Mouse (Mus musculus): ENCODE measurements around the gene B3gnt3. TPM values are rescaled to one million over a fixed set of nuclear protein-coding genes. Genes with fewer than 3 reads are reported as not detected.
A peak's percentile ranks its signal among the peaks of the same experiment; 100 is the strongest.
"Not testable (repeated sequence)": the region's sequence is repeated elsewhere in the genome, so short reads cannot be mapped to it uniquely, and the experiment has no call there.

B3gnt3 gene
- total RNA-seq (2021), result under 1 TPM; 0.42 to 0.47 TPM

DNA sequence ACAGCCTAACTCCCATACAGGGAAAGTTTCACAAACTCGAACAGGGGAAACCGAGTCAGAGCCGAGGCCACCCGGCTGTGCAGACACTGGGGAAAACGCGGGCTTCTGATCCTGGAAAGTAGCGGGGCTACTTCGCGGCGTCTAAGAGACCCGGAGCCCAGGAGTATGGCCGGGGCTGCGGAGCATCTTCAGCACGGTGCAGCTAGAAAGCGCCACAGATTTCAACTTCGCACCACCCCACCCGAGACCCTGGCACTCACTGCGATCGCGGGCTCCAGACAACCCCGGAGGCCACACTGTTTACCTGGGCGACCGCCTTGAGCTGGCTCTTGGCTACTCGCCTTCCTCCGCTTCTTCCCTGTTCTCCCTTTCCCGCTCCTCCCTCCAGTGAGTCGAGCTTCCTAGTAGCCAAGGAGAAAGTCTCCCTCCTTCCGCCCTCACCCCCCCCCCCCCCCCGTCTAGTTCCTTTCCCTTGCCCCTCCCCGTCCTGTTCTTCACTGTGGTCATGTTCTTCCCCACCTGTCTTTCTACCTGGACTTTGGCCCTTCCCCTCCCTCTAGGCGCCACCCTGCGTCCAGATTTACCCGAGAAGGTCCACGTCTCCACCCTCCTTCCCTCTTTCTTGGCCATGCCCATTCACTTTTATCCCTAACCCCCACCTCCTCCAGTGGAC is at the start of gene B3gnt3:
B3gnt3 (minus strand) TSS at position 376 of the 673 bp plus-strand sequence.
- DNase-seq (ENCODE audit: extremely low spot score in 1 of 2, low spot score in 1 of 2), result no peak

DNA sequence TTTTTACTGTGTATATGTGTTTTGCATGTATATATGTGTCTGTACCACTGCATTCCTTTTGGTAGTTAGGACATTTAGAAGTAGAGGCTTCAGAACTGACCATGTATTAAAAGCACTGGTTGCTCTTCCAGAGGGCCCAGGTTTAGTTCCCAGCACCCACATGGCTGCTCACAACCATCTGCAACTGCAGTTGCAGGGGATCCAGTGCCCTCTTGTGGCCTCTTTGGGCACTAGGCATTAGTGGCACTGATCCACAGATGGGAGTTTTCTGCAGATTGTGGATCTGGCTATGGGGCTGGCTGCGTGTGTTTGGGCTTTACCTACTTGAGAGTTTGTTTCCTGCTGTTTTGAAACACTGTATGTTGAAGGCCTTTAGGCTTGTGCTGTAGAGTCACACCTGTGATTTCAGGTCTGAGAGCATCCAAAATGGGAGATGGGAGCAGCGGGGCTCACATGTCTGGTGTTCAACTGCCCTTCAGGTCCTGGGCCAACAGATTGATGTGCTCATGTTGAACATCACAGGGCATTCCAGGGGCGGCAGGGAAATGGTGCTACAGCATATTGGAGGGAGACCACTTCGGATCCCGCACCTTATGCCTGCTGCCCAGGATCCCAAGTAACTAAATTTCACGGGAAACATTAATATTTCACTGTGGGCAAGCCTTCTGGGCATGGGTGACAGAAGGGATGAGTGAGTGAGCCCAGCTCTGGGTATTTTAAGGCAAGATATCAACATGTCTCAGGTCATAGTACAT is 47.9 kb upstream of the B3gnt3 start:
- not testable (repeated sequence) for DNase-seq (ENCODE audit: extremely low spot score in 1 of 2, low spot score in 1 of 2)

DNA sequence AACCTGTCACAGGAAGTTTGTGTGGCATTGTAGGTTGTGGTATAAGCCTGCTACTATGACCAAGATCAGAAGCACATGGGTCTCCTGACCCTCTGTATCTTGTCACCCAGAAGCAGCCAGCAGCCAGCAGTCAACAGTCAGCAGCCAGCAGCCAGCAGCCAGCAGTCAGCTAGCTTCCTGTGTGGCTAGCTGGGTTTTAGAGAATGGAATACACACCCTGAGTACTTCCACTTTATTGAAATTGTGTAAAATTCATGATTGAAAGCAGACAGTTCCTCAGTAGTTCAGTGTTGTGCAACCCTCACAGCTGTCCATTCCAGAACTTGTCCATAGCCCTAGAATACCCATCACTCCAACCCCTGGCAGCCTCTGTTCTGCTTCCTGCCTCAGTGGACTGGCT is 45.5 kb upstream of the B3gnt3 start:
- DNase-seq (ENCODE audit: extremely low spot score in 1 of 2, low spot score in 1 of 2), result not testable (repeated sequence)

DNA sequence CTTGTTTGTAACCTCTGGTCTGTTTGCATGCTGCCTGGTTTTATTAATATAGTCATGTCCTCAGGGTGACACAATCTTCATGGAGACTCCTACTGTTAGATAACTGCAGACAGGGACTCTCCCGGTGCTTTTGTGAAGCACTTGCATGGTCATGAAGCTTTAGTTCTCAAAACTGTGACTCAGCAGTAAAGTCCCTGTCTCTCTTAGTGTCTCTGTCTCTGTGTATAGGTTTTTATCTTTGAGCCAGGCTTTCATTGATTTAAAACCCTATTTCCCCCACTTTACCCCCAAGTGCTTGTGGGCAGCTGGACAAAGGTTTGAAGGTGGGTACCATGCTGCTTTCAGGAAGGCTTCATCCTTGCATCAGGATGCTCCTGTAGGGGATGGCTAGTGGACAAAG is 43.7 kb upstream of the B3gnt3 start:
- DNase-seq (ENCODE audit: extremely low spot score in 1 of 2, low spot score in 1 of 2), result no peak

DNA sequence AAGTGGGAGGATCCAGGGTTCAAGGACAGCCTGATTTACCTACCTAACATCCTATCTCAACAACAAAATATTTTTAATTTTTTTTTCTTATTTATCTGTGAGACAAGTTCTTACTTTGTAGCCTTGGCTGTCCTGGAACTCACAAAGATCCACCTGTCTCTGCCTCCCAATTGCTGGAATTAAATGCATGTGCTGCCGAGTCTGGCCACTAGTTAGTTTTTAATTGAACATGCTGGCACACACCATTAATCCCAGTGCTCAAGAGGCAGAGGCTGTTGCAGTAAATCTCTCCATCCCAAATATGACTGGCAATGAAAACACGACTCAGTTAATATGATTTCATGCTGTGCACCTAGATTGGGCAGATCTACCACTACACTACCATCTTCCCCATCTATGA is 41.2 kb upstream of the B3gnt3 start:
- no peak for DNase-seq (ENCODE audit: extremely low spot score in 1 of 2, low spot score in 1 of 2)

DNA sequence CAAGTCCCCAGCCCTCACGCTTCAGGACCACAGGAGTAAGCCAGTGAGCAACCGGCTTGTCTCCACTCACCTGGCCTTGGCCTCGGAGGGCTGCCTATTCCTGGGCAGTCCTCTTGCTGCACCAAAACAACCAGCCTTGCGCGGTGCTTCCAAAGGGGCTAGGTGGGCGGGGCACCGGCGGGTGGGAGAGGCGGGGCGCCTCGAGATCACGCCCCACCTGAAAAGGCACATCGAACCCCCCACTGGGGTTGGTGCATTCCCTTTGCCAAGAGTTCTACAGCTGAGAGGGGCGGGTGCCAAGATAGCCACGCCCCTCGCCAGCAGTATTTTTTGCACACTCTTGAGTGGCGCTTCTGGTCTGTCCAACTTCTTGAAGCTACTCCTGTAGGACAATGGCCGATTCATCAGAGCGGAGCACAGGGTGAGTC is 40.1 kb upstream of the B3gnt3 start:
- no peak for DNase-seq (ENCODE audit: extremely low spot score in 1 of 2, low spot score in 1 of 2)

DNA sequence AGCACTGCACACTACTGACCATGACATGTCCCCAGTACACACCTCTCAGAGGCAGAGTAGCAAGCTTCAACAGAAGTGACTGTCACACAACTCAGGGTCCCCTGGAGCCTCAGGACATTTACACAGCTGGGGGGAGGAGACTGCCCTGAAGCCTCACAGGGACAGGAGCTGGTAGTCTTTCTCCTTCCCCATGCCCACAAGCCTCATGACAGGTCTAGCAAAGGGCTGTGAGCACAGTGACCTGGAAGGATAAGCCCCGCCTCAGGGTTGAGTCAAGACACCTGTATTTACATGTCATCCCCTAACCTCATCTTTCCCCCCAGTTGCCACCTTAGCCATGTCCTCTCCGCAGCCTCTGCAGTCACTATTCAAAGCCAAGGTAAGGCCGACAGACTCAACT is 39.6 kb upstream of the B3gnt3 start:
- no peak for DNase-seq (ENCODE audit: extremely low spot score in 1 of 2, low spot score in 1 of 2)

DNA sequence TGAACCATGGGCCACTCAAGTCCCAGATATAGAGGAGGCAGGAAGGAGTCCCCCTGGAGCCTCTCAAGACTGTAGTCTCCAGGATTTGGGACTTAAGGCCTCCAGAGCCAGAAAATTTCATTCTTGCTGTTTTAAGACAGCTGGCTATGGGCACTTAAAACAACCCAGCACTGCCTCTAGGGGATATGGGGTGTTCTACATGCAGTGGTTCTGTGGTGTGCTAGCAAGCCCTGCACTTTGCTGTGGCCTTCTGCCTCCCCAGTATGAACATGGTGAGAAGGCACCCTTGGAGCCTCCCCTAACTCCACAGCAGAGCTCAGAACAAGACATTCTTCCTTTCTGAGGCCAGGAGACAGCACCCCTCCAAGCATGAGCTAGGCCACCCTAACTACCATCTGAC is 36.7 kb upstream of the B3gnt3 start:
- DNase-seq (ENCODE audit: extremely low spot score in 1 of 2, low spot score in 1 of 2), result not testable (repeated sequence)

DNA sequence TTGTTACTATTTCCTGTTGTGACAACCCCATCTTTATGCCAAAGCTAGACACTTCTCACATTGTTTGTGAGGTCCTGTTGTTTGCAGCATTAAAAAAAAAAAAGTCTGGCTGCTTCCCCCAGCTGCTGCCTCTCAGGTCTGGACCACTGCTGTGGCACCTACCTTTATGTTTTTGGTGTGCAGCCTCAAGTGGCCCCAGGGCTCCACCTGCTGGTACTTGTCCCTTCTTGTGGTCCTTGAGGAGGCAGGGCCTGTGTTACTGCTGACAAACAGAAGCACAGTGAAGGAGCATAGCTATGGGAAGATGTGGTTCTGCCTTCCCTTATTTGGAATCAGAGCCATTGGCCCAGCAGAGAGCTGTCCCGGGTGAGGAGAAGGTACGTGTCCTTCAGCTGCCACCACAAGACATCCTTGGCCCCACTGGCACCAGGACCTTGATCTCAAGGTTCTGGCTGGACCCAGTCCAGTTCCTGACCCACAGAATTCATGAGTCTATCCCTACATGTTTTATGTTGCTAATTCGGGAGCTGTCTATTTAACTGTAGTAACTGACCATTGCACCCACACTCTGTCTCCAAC is 30.2 kb upstream of the B3gnt3 start:
- peak in 1 of 2 experiments; percentile 68 for DNase-seq (ENCODE audit: extremely low spot score in 1 of 2, low spot score in 1 of 2)

DNA sequence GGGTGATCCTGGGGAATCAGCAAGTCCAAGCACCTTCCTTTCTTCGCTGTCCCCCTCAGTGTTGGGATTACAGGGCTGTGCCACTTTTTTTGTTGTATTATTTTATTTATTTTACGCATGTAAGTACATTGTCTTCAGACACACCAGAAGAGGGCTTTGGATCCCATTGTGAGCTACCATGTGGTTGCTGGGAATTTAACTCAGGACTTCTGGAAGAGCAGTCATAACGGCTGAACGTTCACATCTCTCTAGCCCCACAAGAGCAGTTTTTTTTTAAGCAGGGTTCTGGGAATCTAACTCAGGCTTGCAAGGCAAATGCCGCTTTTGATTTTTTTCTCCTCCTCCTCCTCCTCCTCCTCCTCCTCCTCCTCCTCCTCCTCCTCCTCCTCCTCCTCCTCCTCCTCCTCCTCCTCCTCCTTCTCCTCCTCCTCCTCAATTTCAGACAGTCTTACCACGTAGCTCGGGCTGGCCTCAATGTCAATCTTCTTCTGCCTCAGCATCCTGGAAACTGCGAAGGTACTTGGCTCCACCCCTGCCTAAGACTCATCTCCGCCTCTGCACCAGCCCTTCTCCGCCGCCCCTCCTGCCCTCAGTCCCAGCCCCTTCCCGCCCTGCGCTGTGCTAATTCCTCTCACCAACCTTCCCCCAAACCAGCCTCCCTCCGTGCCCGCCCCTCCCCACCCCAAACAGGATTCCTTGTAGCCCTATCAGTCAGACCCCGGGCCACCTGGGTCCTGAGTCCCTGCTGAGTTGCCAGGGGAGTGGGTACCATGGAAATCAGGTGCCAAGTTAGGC is 27.4 kb upstream of the B3gnt3 start:
- no peak for DNase-seq (ENCODE audit: extremely low spot score in 1 of 2, low spot score in 1 of 2)

DNA sequence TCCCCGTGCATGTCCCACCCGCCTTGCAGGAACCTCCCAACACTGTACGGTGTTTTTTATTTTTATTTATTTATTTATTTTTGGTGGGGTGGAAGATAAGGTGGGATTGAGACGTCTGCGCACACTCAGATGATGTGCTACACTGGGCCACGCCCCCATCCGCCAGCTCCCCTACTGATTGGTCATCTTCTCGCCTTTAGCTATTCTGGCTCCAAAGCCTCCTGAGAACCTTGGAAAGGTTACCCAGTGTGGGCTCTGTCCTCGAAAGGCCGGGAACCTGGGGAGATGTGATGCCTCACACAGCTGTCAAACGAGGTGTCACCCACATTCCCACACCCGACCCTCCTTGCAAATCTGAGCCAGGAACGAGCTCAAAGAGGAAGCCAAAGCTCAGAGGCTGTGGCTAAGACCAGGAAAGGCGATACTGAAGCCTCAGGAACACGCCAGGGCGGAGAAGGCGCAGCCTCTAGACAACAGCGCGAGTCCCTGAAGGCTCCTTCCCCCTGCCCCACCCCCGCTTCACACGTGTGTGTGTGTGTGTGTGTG is 26.7 kb upstream of the B3gnt3 start:
- no peak for DNase-seq (ENCODE audit: extremely low spot score in 1 of 2, low spot score in 1 of 2)

DNA sequence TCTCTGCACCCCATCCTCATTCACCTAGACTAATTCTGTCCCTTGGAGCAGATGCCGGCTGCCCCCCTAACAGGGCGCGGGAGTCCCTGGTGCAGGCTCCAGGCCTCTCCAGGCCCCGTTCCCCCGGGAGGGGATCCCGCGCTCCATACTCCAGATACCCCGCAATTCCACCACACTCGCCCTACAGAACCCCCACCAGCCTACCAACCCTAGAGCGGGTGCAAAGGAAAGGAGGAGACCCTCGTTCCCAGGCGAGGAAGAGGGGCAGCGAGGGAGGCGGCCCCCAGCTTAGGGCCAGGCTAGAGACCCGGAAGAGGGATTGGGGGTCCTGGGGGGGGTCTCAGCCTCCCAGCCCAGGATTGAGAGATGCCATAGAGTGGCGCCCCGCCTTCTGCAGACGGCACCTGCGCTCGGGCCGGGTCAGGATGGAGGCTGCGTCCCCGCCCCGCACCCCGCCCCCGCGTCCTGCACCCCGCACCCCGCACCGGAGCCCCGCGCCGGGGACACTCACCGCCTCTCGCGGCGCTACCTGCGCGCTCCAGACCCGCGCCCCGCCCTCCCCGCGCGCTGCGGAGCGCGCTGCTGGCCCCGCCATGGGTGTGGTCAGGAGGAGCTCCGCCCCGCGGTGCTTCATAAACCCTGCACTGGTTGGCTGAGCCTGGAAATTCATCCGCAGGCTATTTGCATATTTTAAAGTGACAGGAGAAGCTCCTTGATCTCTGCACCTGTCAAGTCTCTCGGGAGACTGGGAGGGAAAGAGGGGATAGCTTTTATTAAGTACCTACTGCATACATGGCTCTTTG is 23.7 kb upstream of the B3gnt3 start, which contains the start of gene Fcho1:
Fcho1 (minus strand) TSS at position 595 of the 803 bp plus-strand sequence.
- DNase-seq (ENCODE audit: extremely low spot score in 1 of 2, low spot score in 1 of 2), result peak; percentile 66 to 68

DNA sequence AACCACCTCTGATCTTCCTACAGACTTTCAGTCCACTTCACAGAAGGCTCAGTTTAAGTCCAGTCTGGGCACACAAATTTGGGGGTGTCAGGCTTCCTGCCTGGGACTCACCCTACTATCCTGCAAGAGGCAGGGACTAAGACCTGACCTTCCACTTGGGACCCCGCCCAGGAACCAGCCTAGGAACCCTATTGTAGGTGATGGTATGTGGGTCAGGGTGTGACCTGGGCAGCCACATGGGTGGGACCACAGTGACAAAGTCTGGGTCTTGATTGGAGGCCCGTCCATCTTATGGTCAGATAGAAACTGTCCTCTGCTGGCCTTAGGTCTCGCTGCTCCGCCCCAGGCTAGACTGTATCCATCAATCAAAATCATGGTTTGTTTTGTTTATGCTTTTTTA is 22.8 kb upstream of the B3gnt3 start:
- DNase-seq (ENCODE audit: extremely low spot score in 1 of 2, low spot score in 1 of 2), result no peak

DNA sequence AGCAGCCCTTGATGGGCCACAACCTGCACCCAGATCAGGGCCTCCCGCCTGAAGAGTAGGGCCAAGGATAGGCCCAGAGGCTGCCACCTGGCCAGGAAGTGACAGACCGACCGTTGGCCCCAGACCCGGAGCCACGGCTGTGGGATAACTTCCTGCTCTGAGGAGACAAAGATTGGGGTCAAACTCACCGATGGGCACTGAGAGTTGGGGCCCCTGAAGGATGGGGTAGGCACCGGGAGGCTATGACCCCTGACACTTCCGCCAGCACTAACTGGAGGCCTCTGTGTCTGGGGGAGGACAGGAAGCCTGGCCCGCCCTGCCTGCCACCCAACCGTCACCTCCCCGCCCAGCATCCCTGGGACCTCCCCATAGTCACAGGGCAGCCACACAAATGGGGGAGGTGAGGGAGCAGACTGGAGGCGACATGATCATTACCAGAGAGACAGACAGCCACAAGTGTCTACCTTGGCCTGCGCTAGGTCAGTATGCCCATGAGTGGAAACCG is 21.5 kb upstream of the B3gnt3 start:
- no peak for DNase-seq (ENCODE audit: extremely low spot score in 1 of 2, low spot score in 1 of 2)

DNA sequence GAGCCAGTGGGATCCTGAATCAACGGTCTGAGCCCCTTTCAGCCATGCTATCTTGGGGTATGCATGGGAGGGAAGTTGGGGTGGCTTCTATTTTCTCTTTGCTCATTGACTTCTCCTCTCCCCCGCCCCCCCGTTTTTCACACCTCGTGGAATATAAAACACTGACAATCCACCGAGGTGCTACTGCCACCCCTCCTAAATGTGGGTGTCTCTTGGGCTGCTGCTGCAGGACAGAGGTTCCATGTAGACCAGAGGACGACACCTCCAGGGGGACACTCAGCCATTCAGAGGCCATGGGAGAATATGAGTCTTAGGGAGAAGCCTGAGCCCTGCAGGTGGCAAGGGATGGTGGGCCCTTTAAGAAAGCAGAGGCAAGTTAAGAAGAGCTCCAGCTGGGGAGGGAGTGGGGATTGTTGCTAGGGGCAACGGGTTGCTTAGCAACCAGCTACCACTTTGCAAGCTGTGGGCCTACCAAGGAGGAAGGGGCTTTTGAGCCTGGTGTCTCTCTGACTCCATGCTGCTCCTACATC is 18.4 kb upstream of the B3gnt3 start:
- peak; percentile 60 to 65 for DNase-seq (ENCODE audit: extremely low spot score in 1 of 2, low spot score in 1 of 2)

DNA sequence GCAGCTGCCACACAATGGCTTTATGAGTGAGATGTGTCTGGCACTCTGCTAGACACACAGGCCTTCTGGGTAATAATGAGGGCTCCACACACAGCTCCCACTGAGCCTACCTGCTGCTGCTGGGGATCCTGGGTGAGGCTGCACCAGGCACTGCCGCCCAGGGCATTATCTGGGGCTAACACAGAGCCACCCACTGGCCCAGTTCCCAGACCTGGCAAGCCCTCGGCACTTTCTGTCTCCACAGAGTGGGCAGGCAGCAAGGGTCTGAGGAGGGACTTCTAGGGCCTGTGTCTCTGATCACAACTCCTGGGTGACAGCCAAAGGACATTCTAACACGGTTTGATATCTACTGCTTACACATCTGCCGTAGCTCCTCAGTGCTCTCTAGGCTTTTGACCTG is 17.6 kb upstream of the B3gnt3 start:
- DNase-seq (ENCODE audit: extremely low spot score in 1 of 2, low spot score in 1 of 2), result peak in 1 of 2 experiments; percentile 56

DNA sequence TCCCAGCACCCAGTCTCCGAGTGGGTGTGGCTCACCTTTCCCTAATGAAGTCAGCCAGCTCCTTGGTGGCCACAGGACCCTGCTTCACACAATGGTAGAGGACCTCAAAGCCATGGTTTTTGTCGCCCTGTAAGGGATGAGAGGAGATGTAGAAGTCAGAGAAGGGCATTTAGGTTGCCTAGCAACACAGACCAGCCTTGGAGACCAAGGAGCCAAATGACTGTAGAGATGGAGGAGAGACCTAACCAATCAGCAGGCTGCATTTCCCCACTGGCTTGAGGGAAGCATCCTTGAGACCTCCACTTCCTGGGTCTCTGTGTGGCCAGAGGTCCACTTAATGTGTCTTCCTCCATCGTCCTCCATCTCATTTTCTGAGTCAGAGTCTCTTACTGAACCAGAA is 16.7 kb upstream of the B3gnt3 start:
- DNase-seq (ENCODE audit: extremely low spot score in 1 of 2, low spot score in 1 of 2), result no peak

DNA sequence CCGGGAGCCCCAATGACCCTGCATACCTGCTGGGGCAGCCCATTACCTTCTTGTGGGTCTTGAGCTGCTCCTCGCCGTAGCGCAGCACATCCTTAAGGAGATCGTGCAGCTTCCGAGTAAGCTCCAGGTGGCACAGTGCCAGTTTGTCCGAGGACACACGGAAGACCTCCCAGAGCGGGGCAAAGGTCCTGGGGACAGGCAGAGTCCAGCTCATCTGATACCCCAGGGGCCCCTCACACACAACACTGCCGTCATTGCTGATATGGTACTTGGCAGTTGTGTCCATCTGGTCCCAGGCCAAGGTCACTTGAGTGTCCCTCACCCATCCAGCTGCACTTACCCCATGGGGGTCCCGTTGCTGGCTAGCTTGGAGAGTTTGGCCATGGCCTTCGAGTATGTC is 15.5 kb upstream of the B3gnt3 start:
- DNase-seq (ENCODE audit: extremely low spot score in 1 of 2, low spot score in 1 of 2), result no peak

DNA sequence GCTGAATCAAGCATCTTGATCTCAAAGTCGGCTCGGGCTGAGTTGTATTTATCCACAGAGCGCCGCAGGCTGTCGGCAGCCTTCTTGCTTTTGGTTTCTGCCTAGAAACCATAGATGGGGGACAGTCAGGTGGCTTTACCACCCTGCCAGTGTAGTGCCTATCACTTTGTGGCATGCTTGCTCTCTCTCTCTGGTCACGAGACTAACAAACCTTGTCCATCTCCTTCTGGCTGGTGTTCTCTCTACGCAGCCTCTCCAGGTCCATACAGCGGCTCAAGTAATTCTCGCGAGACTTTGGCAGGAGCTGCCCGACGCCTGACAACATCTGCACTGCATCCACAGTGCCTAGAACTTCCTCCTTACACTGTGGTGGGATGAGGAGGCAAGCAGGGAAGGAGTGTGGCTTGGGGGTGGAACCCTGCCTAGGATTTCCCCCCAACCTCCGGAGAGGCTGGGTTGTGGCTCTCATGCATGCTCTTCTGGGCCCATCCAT is 15.0 kb upstream of the B3gnt3 start:
- no peak for DNase-seq (ENCODE audit: extremely low spot score in 1 of 2, low spot score in 1 of 2)
